9 mouse cellular contexts compared by ENCODE assay signal in genomic region chr4:152157779-152158584, GRCm38 (mm10). TPM values are rescaled to one million over a fixed set of nuclear protein-coding genes. Genes with fewer than 3 reads are reported as not detected.
DNase-seq lines count a peak whose midpoint lies in the region; ATAC-seq and TF ChIP-seq lines count a peak whose summit lies in the region.
"Had no signal": no experiment of that assay in that cellular context is flagged by ENCODE, and none has a peak within 500 bp of the region (broad histone marks: within the 10 kb centered on the region; RNA-seq: fewer than 3 reads in every experiment).

No protein-coding gene starts in this region.

- TF ChIP-seq CTCF in bone marrow macrophage, adult 2 months (IDR thresholded peaks at IDR 0.05; ENCODE audit: low read depth, low read length): peak; percentile 99
- peak; percentile 72 for TF ChIP-seq CTCF in kidney, postnatal 0 days (IDR thresholded peaks at IDR 0.05; ENCODE audit: low read depth)

- H3K9me3 ChIP-seq in forebrain, embryonic 13.5 days (replicated peaks): no peaks in the 10 kb centered on the region
- H3K9me3 ChIP-seq in kidney, postnatal 0 days (replicated peaks; ENCODE audit: low read length): no peaks in the 10 kb centered on the region
- no peaks in the 10 kb centered on the region for H3K9me3 ChIP-seq in stomach, embryonic 15.5 days

- peak overlapping the region; percentile 20 for H3K4me2 ChIP-seq in forebrain, embryonic 13.5 days
- peak overlapping the region; percentile 46 for H3K4me2 ChIP-seq in kidney, postnatal 0 days (ENCODE audit: low read length)
- peak overlapping the region; percentile 55 for H3K4me2 ChIP-seq in stomach, embryonic 15.5 days

- peak; percentile 64 to 68 for DNase-seq in right cerebral cortex, adult 2 months (ENCODE audit: low spot score in 2 of 2)
- DNase-seq in right cerebral cortex, postnatal 25 days: no peak
- peak; percentile 33 for DNase-seq in kidney, postnatal 0 days (ENCODE audit: low spot score)

- H3K4me3 ChIP-seq in bone marrow macrophage, adult 2 months (ENCODE audit: insufficient read depth, low read length): peak overlapping the region; percentile 44
- peak overlapping the region; percentile 6; the same call in 1 of the 2 replicates for H3K4me3 ChIP-seq in forebrain, embryonic 13.5 days
- H3K4me3 ChIP-seq in kidney, postnatal 0 days (replicated peaks; ENCODE audit: low read depth, low read length): peak overlapping the region; percentile 20; the same call in 1 of the 2 replicates
- H3K4me3 ChIP-seq in macrophage (ENCODE audit: inconsistent target): peak overlapping the region; percentile 5; the same call in 1 of the 2 replicates
- peak overlapping the region; percentile 27 for H3K4me3 ChIP-seq in stomach, embryonic 15.5 days (replicated peaks)

- no peaks in the 10 kb centered on the region for H3K36me3 ChIP-seq in forebrain, embryonic 13.5 days (ENCODE audit: poor library complexity, severe bottlenecking)
- H3K36me3 ChIP-seq in kidney, postnatal 0 days (ENCODE audit: insufficient read depth, low read length): no peaks in the 10 kb centered on the region
- no peaks in the 10 kb centered on the region for H3K36me3 ChIP-seq in macrophage (ENCODE audit: inconsistent target)
- H3K36me3 ChIP-seq in stomach, embryonic 15.5 days: no peaks in the 10 kb centered on the region

- peaks cover 90% of the 10 kb centered on the region for H3K27me3 ChIP-seq in forebrain, embryonic 13.5 days
- peaks cover 43% of the 10 kb centered on the region for H3K27me3 ChIP-seq in kidney, postnatal 0 days (ENCODE audit: insufficient read depth, low read length)
- peaks cover 61% of the 10 kb centered on the region for H3K27me3 ChIP-seq in stomach, embryonic 15.5 days (replicated peaks)

- no peak overlapping the region for H3K9ac ChIP-seq in forebrain, embryonic 13.5 days
- H3K9ac ChIP-seq in kidney, postnatal 0 days (ENCODE audit: low read depth, low read length): no peak overlapping the region; the same call in 1 of the 2 replicates
- no peak overlapping the region for H3K9ac ChIP-seq in stomach, embryonic 15.5 days

- no peak for TF ChIP-seq POLR2A in bone marrow macrophage, adult 2 months (IDR thresholded peaks at IDR 0.05; ENCODE audit: borderline replicate concordance, low read depth, low read length)

- WGBS in forebrain, embryonic 13.5 days: 15% methylated on average over 21 of the region's 21 CpGs
- 12% methylated on average over 21 of the region's 21 CpGs for WGBS in kidney, postnatal 0 days
- WGBS in macrophage (ENCODE audit: missing documents): 13% methylated on average over 21 of the region's 21 CpGs
- 15% methylated on average over 21 of the region's 21 CpGs for WGBS in stomach, embryonic 15.5 days

- ATAC-seq in forebrain, embryonic 13.5 days: no peak
- no peak for ATAC-seq in kidney, postnatal 0 days (replicated peaks; ENCODE audit: low FRiP score, low read depth)
- 0 out of 2 replicates have a peak, but pooled peaks have one; percentile 8 for ATAC-seq in stomach, embryonic 15.5 days (ENCODE audit: insufficient read depth, low FRiP score, low read depth)
- no peak for ATAC-seq in activated CD4-positive, CD25-positive, alpha-beta regulatory T cell, adult 4 months

- peaks cover 12% of the 10 kb centered on the region for H3K4me1 ChIP-seq in bone marrow macrophage, adult 2 months (ENCODE audit: control insufficient read depth, insufficient read depth, low read length)
- H3K4me1 ChIP-seq in forebrain, embryonic 13.5 days: peaks cover 21% of the 10 kb centered on the region
- H3K4me1 ChIP-seq in kidney, postnatal 0 days (replicated peaks; ENCODE audit: insufficient read depth, low read length): peaks cover 14% of the 10 kb centered on the region
- peaks cover 24% of the 10 kb centered on the region for H3K4me1 ChIP-seq in stomach, embryonic 15.5 days

- H3K79me2 ChIP-seq in macrophage (ENCODE audit: inconsistent target): no peaks in the 10 kb centered on the region

- H3K27ac ChIP-seq in bone marrow macrophage, adult 2 months (ENCODE audit: insufficient read depth, low read depth, low read length): no peak overlapping the region
- H3K27ac ChIP-seq in forebrain, embryonic 13.5 days: no peak overlapping the region
- H3K27ac ChIP-seq in kidney, postnatal 0 days: no peak overlapping the region
- no peak overlapping the region for H3K27ac ChIP-seq in macrophage
- H3K27ac ChIP-seq in stomach, embryonic 15.5 days: no peak overlapping the region

RNA-seq across cellular contexts. Expression of gene Hes2, which starts 0.7 kb away (rescaled TPM):
- polyA plus RNA-seq in bone marrow macrophage, adult 2 months (2012; ENCODE audit: insufficient read depth, insufficient read length, missing spikeins): not detected in 2 replicates
- not detected in 2 replicates for polyA plus RNA-seq in forebrain, embryonic 13.5 days (2015; fragmentation: Nextera tagmentation; extraction: Ambion mirVana)
- polyA plus RNA-seq in kidney, postnatal 0 days (2015; fragmentation: Nextera tagmentation; extraction: Ambion mirVana): 0.41 and 0.78 TPM in 2 replicates
- total RNA-seq in macrophage (2018; cell fraction: chromatin; rRNA removed): under 1 TPM in 1 of 26 experiments, not detected in 25; 0.33 TPM
- total RNA-seq in macrophage (2018; cell fraction: cytosol; rRNA removed): under 1 TPM in 4 of 26 experiments, not detected in 22; 0.04 to 0.10 (median 0.06) TPM
- total RNA-seq in macrophage (2018; cell fraction: nucleus; rRNA removed): not detected
- 0.10 TPM in 1 of 3 replicates, not detected in the others for polyA plus RNA-seq in macrophage (2018)
- 0.43 and 0.44 TPM in 2 replicates for polyA plus RNA-seq in stomach, embryonic 15.5 days (2015; fragmentation: Nextera tagmentation; extraction: Ambion mirVana)
- not detected for polyA plus RNA-seq in activated CD4-positive, CD25-positive, alpha-beta regulatory T cell, adult 4 months (2017; shearing (Covaris generic))
- total RNA-seq: hematopoietic stem cell, adult 5-6 weeks had no signal

RNA-seq across cellular contexts. Expression of gene Espn, which starts 5.8 kb away (rescaled TPM):
- 0.44 and 0.97 TPM in 2 replicates for polyA plus RNA-seq in bone marrow macrophage, adult 2 months (2012; ENCODE audit: insufficient read depth, insufficient read length, missing spikeins)
- polyA plus RNA-seq in forebrain, embryonic 13.5 days (2015; fragmentation: Nextera tagmentation; extraction: Ambion mirVana): 0.10 and 0.13 TPM in 2 replicates
- polyA plus RNA-seq in kidney, postnatal 0 days (2015; fragmentation: Nextera tagmentation; extraction: Ambion mirVana): 32.9 and 35.0 TPM in 2 replicates
- total RNA-seq in macrophage (2018; cell fraction: chromatin; rRNA removed): 1 to 10 TPM in 4 of 26 experiments, under 1 TPM in 17, not detected in 5; 0.20 to 1.7 (median 0.63) TPM
- total RNA-seq in macrophage (2018; cell fraction: cytosol; rRNA removed): 1 to 10 TPM in 1 of 26 experiments, under 1 TPM in 25; 0.09 to 1.0 (median 0.39) TPM
- total RNA-seq in macrophage (2018; cell fraction: nucleus; rRNA removed): 1 to 10 TPM in 3 of 26 experiments, under 1 TPM in 13, not detected in 10; 0.18 to 1.5 (median 0.51) TPM
- polyA plus RNA-seq in macrophage (2018): 0.34 to 0.42 TPM (median 0.34 TPM) in 3 replicates
- polyA plus RNA-seq in stomach, embryonic 15.5 days (2015; fragmentation: Nextera tagmentation; extraction: Ambion mirVana): 15.9 and 19.2 TPM in 2 replicates
- polyA plus RNA-seq in activated CD4-positive, CD25-positive, alpha-beta regulatory T cell, adult 4 months (2017; shearing (Covaris generic)): 1 to 10 TPM; 6.9 to 8.3 TPM

RNA-seq across cellular contexts. Expression of gene Acot7, which starts 20.0 kb away (rescaled TPM):
- 39.0 and 46.2 TPM in 2 replicates for polyA plus RNA-seq in bone marrow macrophage, adult 2 months (2012; ENCODE audit: insufficient read depth, insufficient read length, missing spikeins)
- polyA plus RNA-seq in forebrain, embryonic 13.5 days (2015; fragmentation: Nextera tagmentation; extraction: Ambion mirVana): 126 and 135 TPM in 2 replicates
- 56.4 and 63.5 TPM in 2 replicates for polyA plus RNA-seq in kidney, postnatal 0 days (2015; fragmentation: Nextera tagmentation; extraction: Ambion mirVana)
- 10 to 100 TPM in 14 of 26 experiments, 1 to 10 TPM in 12; 2.1 to 42.1 (median 11.4) TPM for total RNA-seq in macrophage (2018; cell fraction: chromatin; rRNA removed)
- 10 to 100 TPM; 12.8 to 47.7 (median 23.1) TPM for total RNA-seq in macrophage (2018; cell fraction: cytosol; rRNA removed)
- total RNA-seq in macrophage (2018; cell fraction: nucleus; rRNA removed): 10 to 100 TPM in 14 of 26 experiments, 1 to 10 TPM in 12; 3.1 to 46.7 (median 10.3) TPM
- polyA plus RNA-seq in macrophage (2018): 18.0 to 35.3 TPM (median 23.7 TPM) in 3 replicates
- polyA plus RNA-seq in stomach, embryonic 15.5 days (2015; fragmentation: Nextera tagmentation; extraction: Ambion mirVana): 60.0 and 63.1 TPM in 2 replicates
- 100 to 1,000 TPM; 134 to 172 TPM for polyA plus RNA-seq in activated CD4-positive, CD25-positive, alpha-beta regulatory T cell, adult 4 months (2017; shearing (Covaris generic))

RNA-seq across cellular contexts. Expression of gene Tnfrsf25, which starts 42.2 kb away (rescaled TPM):
- polyA plus RNA-seq in bone marrow macrophage, adult 2 months (2012; ENCODE audit: insufficient read depth, insufficient read length, missing spikeins): not detected in 2 replicates
- polyA plus RNA-seq in forebrain, embryonic 13.5 days (2015; fragmentation: Nextera tagmentation; extraction: Ambion mirVana): 0.38 and 0.88 TPM in 2 replicates
- polyA plus RNA-seq in kidney, postnatal 0 days (2015; fragmentation: Nextera tagmentation; extraction: Ambion mirVana): 0.68 and 0.83 TPM in 2 replicates
- 1 to 10 TPM in 1 of 26 experiments, under 1 TPM in 5, not detected in 20; 0.41 to 1.8 (median 0.58) TPM for total RNA-seq in macrophage (2018; cell fraction: chromatin; rRNA removed)
- total RNA-seq in macrophage (2018; cell fraction: cytosol; rRNA removed): under 1 TPM in 1 of 26 experiments, not detected in 25; 0.09 TPM
- 1 to 10 TPM in 2 of 26 experiments, under 1 TPM in 1, not detected in 23; 0.75 to 2.0 (median 1.2) TPM for total RNA-seq in macrophage (2018; cell fraction: nucleus; rRNA removed)
- polyA plus RNA-seq in macrophage (2018): 0.11 TPM in 1 of 3 replicates, not detected in the others
- 0.84 and 1.4 TPM in 2 replicates for polyA plus RNA-seq in stomach, embryonic 15.5 days (2015; fragmentation: Nextera tagmentation; extraction: Ambion mirVana)
- 100 to 1,000 TPM; 132 to 150 TPM for polyA plus RNA-seq in activated CD4-positive, CD25-positive, alpha-beta regulatory T cell, adult 4 months (2017; shearing (Covaris generic))
